Mouse (Mus musculus) limb, embryonic 14.5 days (tissue): ENCODE results near the gene Jazf1. TPM values are rescaled to one million over a fixed set of nuclear protein-coding genes. Genes with fewer than 3 reads are reported as not detected.

ENCODE experiments used
- ATAC-seq: fragments of 200-750 bp; cut with Nextera tagmentation; 2 replicates; pipeline ENCODE4 v1.8.0; 2017; ENCODE audit warnings: low read depth, moderate number of reproducible peaks, moderate TSS enrichment; ENCODE audit not compliant: low FRiP score
- DNase-seq: peaks from one replicate; pipeline ENCODE4 v3.0.0-alpha.2; 2015; ENCODE audit warnings: low spot score
- H3K27ac ChIP-seq: fragments of 300-500 bp; sonication (generic); replicated peaks from 2 replicates; pipeline ENCODE4 v1.5.1; 2014; ENCODE audit warnings: low read depth, mild to moderate bottlenecking, low read length, moderate library complexity, mixed read lengths
- H3K27me3 ChIP-seq: fragments of 300-500 bp; sonication (generic); 2 replicates; pipeline ENCODE4 v1.6.1; 2014; ENCODE audit warnings: low read length, mixed read lengths; ENCODE audit not compliant: control insufficient read depth, insufficient read depth
- H3K36me3 ChIP-seq: fragments of 300-500 bp; sonication (generic); 2 replicates; pipeline ENCODE4 v1.6.1; 2014; ENCODE audit warnings: mild to moderate bottlenecking, low read length, moderate library complexity, mixed read lengths; ENCODE audit not compliant: control insufficient read depth, insufficient read depth
- H3K4me1 ChIP-seq: fragments of 300-500 bp; sonication (generic); 2 replicates; pipeline ENCODE4 v1.6.1; 2014; ENCODE audit warnings: antibody characterized with exemption, low read length, mixed read lengths; ENCODE audit not compliant: control insufficient read depth, insufficient read depth
- H3K4me2 ChIP-seq: fragments of 300-500 bp; sonication (generic); replicated peaks from 2 replicates; pipeline ENCODE4 v1.6.1; 2014; ENCODE audit warnings: low read depth, mild to moderate bottlenecking, low read length, moderate library complexity; ENCODE audit not compliant: severe bottlenecking
- H3K4me3 ChIP-seq: fragments of 300-500 bp; sonication (generic); replicated peaks from 2 replicates; pipeline ENCODE4 v1.5.1; 2014; ENCODE audit warnings: low read length
- H3K9ac ChIP-seq: fragments of 300-500 bp; sonication (generic); 2 replicates; pipeline ENCODE4 v1.6.1; 2014; ENCODE audit warnings: mild to moderate bottlenecking, low read depth, low read length, moderate library complexity; ENCODE audit not compliant: severe bottlenecking
- H3K9me3 ChIP-seq: fragments of 300-500 bp; sonication (generic); 2 replicates; pipeline ENCODE4 v1.6.1; 2016; ENCODE audit warnings: low read length; ENCODE audit not compliant: control insufficient read depth
- POLR2A ChIP-seq: fragments of 200-500 bp; IDR thresholded peaks from 2 replicates; pipeline ENCODE4 v1.8.0; 2012; ENCODE audit warnings: inconsistent platforms, mild to moderate bottlenecking, moderate library complexity, borderline replicate concordance; ENCODE audit not compliant: insufficient read depth, insufficient read length; ENCODE audit errors: extremely low read depth
- WGBS: fragments of 180-500 bp; shearing (Covaris S2); extraction: QIAGEN DNeasy Blood & Tissue Kit; methylation state at CpG from one replicate; pipeline ENCODE4 v1.1.7; 2014; 5-methylcytosine and 5-hydroxymethylcytosine counted together
- polyA plus RNA-seq, 2 experiments: library from polyadenylated mRNA; depleted of rRNA in 1 of 2; stranded (reverse) in 1 of 2; unstranded in 1 of 2; fragments of >200 nt; fragmentation: Nextera tagmentation in 1 of 2; extraction: Ambion mirVana in 1 of 2; gene quantifications; 2 replicates each; pipeline versions ENCODE4 v1.2.1 to v1.2.3; 2012 to 2014

Jazf1 gene
- polyA plus RNA-seq (2012; rRNA removed): 12.8 and 13.2 TPM in 2 replicates
- 22.0 TPM in 2 replicates for polyA plus RNA-seq (2014; fragmentation: Nextera tagmentation; extraction: Ambion mirVana)

DNA sequence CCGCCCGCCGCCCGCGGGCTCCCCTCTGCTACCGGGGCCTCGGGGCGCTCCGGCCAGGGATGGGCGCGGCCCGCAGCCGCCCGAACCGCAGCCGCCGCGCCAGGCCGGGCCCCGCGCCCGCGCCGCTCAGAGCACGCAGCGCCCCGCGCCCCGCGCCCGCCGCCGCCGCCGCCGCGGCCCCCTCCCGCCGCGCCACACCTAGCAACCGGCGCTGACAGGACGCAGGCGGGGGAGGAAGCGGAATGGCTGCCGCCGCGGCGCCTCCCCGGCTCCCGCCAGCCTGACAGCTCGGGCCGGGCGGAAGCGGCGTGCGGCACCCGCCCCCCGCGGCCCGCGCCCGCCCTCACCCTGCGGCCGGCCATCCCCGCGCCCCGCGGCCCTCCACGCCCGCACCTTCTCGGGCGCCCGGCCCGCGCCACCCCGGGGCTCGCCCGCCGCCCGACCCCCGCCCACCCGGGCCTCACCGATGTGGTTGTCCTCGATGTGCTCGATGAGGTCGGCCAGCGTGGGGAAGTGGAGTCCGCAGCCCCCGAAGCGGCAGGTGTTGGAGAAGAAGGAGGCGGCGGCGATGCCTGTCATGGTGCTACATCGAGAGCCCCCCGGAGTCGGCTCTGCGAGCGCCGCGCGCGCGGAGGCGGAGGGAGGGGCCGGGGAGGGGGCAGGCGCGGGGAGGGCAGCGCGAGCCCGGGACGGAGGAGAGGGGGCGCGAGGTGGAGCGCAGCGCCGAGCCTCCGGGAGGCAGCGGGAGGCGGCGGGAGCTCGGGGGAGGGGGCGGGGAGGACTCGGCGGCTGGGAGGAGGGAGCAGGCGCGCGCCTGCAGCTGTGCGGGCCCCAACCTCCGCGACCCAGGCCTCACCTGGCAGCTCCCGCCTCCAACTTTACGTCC is at the start of gene Jazf1:
Gene Jazf1, minus strand, starts transcription at position 643 of the 886 bp plus-strand sequence.
- Histone ChIP-seq H3K9me3 (no peaks in the 10 kb centered on the region), H3K27ac (peak within 1 kb of the TSS; percentile 43; the same call in 1 of the 2 replicates), H3K4me3 (peak within 1 kb of the TSS; percentile 79), H3K27me3 (peaks cover 3% of the 10 kb centered on the region; the same call in 1 of the 2 replicates), H3K9ac (peak within 1 kb of the TSS; percentile 73), H3K36me3 (no peaks in the 10 kb centered on the region), H3K4me1 (peaks cover 8% of the 10 kb centered on the region), H3K4me2 (peak within 1 kb of the TSS; percentile 85)
- ATAC-seq (peak; percentile 79), DNase-seq (peak; percentile 15)
- under 1% methylated on average over 29 of the region's 133 CpGs for WGBS
- no peak for TF ChIP-seq POLR2A

DNA sequence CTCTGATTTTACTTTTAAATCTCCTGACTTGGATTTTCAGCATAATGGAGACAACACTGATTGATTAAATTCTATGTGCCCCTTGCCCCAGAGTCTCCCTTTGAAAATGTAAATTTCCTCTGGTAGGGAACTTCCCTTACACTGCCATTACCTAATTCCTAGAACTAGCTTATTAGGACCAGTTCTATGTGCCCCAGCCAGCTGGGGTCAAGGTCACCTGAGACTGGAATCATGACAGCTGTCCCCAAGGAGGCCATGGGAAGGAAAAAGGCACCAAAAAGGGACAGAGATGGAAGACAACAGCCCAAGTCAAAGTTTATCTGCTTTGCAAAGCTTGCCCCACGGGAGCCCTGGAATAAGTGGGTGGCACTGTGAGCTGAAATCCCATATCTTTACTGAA is 49.4 kb upstream of the Jazf1 start:
- Histone ChIP-seq H3K9me3 (no peaks in the 10 kb centered on the region), H3K27me3 (no peaks in the 10 kb centered on the region), H3K36me3 (no peaks in the 10 kb centered on the region), H3K4me2 (no peak overlapping the region), H3K4me1 (no peaks in the 10 kb centered on the region), H3K27ac (no peak overlapping the region), H3K9ac (no peak overlapping the region), H3K4me3 (no peak overlapping the region)
- TF ChIP-seq POLR2A: no peak
- 73% methylated on average over 1 of the region's 1 CpGs for WGBS
- no peak for ATAC-seq
- DNase-seq: no peak

DNA sequence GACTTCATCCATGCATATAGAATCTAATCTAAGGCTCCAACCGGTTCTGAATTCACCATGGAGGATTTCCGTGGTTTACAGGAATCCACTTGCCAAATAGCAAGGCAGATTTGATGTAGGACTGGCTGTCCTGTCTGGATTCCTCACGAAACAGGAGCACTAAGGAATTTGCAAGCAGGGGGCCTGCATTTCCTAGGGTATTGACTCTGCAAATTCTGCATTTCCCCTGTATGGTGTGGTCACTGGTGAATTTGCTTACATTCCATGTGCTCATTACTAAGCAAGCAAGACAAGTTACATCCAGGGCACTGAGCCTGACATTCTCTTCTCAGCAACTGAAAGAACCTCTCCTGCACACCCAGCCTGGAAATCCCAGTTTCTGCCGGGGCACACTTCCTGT is 18.4 kb upstream of the Jazf1 start:
- H3K9ac ChIP-seq: no peak overlapping the region
- no peak overlapping the region for H3K27ac ChIP-seq
- DNase-seq (no peak), ATAC-seq (no peak)
- H3K27me3 ChIP-seq: no peaks in the 10 kb centered on the region
- no peak overlapping the region for H3K4me3 ChIP-seq
- H3K36me3 ChIP-seq: no peaks in the 10 kb centered on the region
- no peak overlapping the region for H3K4me2 ChIP-seq
- 34% methylated on average over 4 of the region's 4 CpGs for WGBS
- no peaks in the 10 kb centered on the region; the same call in 1 of the 2 replicates for H3K4me1 ChIP-seq
- H3K9me3 ChIP-seq: no peaks in the 10 kb centered on the region
- no peak for TF ChIP-seq POLR2A

DNA sequence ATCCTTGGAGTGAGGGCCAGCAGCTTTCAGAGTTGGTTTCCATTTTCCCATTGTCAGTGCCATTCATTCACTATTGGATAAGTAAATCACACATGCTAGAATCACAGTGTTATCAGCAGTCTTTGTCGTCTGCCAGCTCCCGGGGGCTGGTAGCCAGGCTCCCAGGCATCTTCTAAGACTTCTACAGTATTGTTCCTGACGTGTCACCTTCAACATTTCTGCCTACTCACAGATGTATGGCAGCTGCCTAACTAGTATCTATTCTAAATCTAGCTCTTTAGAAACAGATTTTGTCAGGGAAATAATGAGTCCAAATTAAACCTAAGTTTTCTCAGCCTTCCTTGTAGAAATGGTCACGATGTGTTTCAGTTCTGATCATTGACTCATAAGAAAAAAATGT is 12.8 kb upstream of the Jazf1 start:
- Histone ChIP-seq H3K36me3 (no peaks in the 10 kb centered on the region), H3K9me3 (no peaks in the 10 kb centered on the region), H3K4me1 (no peaks in the 10 kb centered on the region), H3K27me3 (no peaks in the 10 kb centered on the region), H3K4me2 (no peak overlapping the region), H3K9ac (no peak overlapping the region), H3K4me3 (no peak overlapping the region), H3K27ac (no peak overlapping the region)
- no peak for ATAC-seq
- WGBS: 82% methylated on average over 4 of the region's 4 CpGs
- no peak for DNase-seq
- no peak for TF ChIP-seq POLR2A

DNA sequence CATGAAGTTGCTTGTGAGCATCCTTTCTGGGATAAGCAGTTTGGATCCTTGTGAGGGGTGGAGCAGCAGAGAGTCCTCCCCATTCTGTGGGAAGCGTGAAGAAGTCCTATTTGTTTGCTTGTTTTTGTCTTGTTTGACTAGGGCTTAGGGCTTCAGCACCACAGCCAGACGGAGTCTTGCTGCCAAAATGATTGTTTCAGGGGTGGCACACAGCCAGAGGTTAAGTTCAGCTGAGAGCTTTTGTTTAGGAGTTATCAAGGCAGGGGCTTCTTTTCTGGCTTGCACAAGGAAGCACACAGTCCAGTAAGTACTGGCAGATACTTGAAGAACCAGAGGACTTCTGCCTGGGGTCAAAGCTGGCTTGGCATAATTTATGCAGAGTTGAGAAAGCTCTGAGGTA is 10.2 kb upstream of the Jazf1 start:
- no peaks in the 10 kb centered on the region for H3K36me3 ChIP-seq
- 56% methylated on average over 2 of the region's 2 CpGs for WGBS
- H3K27me3 ChIP-seq: no peaks in the 10 kb centered on the region
- H3K9me3 ChIP-seq: no peaks in the 10 kb centered on the region
- no peak overlapping the region for H3K27ac ChIP-seq
- H3K4me3 ChIP-seq: no peak overlapping the region
- H3K4me2 ChIP-seq: no peak overlapping the region
- no peaks in the 10 kb centered on the region for H3K4me1 ChIP-seq
- no peak for TF ChIP-seq POLR2A
- ATAC-seq: no peak
- H3K9ac ChIP-seq: no peak overlapping the region
- no peak for DNase-seq
